Mouse (Mus musculus) gastrocnemius, postnatal 14 days (tissue): ENCODE measurements around the gene Rnase11. TPM values are rescaled to one million over a fixed set of nuclear protein-coding genes. Genes with fewer than 3 reads are reported as not detected.

Experiments
- DNase-seq: peaks from one replicate; pipeline ENCODE4 v3.0.0; 2021; ENCODE audit warnings: mixed read lengths
- intact Hi-C: fragments of 180-260 bp; cut with DNase I; formaldehyde crosslinking; loops from one replicate; pipeline ENCODE4 v1.15.1; 2025; ENCODE audit warnings: low total_unique reads
- total RNA-seq, 2 experiments: library from RNA; stranded (reverse); gene quantifications; 2 replicates each; pipeline ENCODE4 v1.2.3; 2021

Rnase11 gene
- total RNA-seq, 2 experiments from 2014 or later: not detected

DNA sequence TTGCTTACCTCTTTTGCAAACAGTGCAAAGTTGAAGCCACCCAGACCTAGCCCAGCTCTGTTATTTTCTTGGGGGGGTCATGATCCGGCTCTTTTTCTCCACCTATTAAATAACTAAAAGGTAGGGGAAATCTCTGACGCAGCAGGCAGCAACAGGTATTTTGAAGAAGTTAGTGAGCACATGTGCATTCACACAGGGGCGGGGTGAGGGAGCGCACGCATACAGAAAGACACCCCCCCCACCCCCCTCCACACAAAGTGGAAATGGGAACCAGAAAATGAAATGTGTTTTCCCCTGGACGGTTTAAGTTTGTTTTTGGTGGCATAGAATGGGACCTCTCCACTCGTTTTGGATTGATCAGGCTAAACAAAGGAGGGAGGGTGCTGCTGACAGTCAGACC lies 33.8 kb upstream of the Rnase11 start:
- intact Hi-C loops: no loop called here
- DNase-seq: no peak

DNA sequence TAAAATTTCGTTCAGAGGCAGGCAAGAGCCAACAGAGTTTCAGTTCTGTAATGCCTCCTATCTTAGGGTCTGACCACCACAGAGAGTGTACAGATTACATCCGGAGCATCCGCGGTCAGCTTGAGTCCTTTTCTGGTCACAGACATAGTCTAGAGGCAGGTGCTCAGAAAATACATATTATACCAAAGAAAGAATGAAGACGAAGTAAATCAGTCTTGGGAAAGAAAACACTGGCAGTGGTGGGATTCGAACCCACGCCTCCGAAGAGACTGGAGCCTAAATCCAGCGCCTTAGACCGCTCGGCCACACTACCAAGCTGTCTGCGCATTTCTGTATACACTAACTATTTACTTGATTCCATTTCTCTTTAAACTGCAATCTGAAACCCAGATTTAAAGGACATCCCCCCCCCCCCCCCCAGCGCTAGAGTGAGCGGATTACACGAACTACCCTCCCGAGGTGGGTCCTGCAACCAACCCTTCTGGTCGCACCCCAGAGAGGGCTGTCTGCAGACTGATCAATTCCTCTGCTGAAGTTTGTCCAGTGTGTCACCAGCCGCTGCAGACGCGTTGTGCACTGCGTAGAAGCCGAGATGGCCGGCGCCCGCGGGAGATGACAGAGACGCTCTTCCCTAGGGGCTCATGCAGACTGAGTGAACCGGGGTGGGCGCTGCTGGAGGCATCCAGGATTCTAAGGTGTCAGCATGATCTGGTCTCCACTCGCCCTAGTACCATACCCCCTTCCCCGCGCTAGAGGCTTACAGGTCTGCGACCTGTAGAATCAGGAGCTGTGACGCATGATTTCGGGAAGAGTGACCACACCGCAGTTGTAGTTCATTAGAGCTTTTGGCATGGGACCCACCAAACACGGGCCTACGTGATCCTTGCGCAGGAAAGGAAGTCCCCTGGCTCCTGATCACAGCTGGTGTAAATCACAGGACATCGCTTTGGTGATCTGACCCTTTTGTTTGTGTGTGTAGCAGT lies 32.9 kb upstream of the Rnase11 start:
- DNase-seq: peak; percentile 33
- intact Hi-C loops: no loop called here

DNA sequence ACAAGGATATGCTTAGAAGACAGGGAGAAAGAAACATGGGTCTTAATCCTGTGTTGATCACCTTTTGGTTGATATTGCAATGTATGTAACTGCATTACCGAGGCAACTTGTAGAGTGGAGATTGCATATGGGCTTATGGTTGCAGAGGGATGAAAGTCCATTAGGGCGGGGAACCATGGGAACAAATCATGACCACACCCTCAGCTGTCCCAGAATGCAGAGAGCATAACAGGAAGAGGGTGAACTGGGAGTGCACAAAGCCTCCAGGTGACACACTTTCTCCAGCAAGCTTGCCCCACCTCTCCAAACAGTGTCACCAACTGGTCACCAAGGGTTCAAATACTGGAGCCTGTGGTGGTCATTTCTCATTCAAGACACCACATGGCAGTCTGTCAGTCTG lies 31.1 kb upstream of the Rnase11 start:
- intact Hi-C loops: no loop called here
- no peak for DNase-seq

DNA sequence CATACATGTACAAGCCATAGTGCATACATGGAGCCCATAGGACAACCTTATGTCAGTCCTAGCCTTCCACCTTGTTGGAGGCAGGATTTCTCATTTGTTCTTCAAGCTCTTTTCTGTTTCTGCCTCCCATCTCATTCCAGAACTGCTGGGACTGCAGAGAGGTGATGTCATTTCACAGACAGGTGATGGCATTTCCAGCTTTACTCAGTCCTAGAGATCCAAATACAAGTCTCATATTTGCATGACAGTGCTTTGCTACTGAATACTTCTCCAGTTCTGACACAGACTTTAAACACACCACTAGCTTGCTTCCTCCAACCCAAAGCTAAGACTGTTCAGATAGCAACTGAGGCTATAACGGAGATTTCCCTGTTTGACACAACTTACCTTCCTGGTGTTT lies 29.2 kb upstream of the Rnase11 start:
- DNase-seq: no peak

GRCm38 (mm10) chr14:51074335-51074734 lies 24.4 kb upstream of the Rnase11 start, which contains the start of gene Olfr750:
Gene Olfr750, minus strand, starts transcription at chr14:51074435.
- DNase-seq: no peak
- intact Hi-C loops: no loop called here

More for the DNA sequence above, 29.2 kb upstream of the Rnase11 start:
- intact Hi-C loops: no loop called here

DNA sequence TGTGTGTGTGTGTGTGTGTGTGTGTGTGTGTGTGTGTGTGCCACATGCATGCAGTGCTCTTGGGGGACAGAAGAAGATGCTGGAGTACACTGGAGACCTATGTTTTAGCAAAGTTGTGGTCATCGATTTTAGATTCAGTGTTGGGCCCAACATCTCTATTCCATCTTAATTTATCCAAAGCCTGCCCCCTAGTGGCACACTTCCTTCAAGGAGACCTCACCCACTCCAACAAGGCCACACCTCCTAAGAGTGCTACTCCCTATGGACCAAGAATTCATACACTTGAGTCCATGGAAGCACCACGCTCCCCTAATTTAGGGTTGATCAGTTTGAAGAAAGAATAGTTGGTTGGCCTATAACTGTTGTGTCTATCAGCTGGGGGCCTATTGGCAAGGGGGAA lies 19.7 kb upstream of the Rnase11 start:
- intact Hi-C loops: loop anchor here (10.0 kb wide), 1 partner anchor 265 kb away; the partner anchor contains the start of genes Ccnb1ip1 and Parp2
- no peak for DNase-seq

DNA sequence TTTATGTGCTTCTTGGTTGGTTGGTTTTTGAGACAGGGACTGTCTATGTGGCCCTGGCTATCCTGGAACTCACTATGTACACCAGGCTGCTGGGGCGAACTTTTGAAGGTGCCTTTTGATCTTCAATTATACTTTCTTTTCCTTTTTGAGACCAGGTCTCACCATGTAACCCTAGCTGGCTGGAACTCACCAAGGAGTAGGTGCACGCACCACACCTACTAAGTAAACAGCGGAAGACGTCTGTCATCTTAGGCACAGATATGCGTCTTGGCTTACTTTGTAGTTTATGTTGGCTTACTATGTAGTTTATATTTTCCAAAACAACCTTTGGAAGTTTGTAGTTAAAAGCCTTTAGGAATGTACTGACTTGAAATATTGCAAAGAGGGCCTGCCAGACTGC lies 19.0 kb upstream of the Rnase11 start:
- no peak for DNase-seq
- intact Hi-C loops: loop anchor here (10.0 kb wide), 1 partner anchor 264 kb away; the partner anchor contains the start of genes Ccnb1ip1 and Parp2

DNA sequence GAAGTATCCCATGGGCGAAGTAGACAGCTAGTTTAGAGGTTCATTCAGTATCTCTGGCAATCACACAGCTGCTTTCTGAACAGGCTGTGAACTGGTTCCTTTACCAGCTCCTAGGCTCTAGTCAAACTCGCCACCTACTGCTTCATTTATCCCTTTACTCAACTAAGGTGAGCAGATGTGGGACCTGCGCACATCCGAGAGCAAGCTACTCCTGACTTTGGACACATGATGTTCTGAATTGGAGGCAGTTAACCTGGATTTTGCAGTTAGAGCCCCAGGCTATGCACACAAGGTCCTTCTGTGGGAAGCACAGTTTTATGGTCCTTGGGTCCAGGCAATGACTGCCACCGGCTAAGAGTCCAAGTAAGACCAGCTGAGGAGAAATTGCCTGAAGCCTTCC lies 10.8 kb upstream of the Rnase11 start:
- intact Hi-C loops: loop anchor here (5.0 to 10.0 kb wide), 2 partner anchors 33 to 256 kb away; partner anchors contain the start of genes Ccnb1ip1 and Parp2

GRCm38 (mm10) chr14:51057401-51057831 lies 7.5 kb upstream of the Rnase11 start, which contains the start of gene Rnase12:
Gene Rnase12, minus strand, starts transcription at chr14:51057661.
- DNase-seq: no peak
- intact Hi-C loops: no loop called here

More for the DNA sequence above, 10.8 kb upstream of the Rnase11 start:
- DNase-seq: no peak

DNA sequence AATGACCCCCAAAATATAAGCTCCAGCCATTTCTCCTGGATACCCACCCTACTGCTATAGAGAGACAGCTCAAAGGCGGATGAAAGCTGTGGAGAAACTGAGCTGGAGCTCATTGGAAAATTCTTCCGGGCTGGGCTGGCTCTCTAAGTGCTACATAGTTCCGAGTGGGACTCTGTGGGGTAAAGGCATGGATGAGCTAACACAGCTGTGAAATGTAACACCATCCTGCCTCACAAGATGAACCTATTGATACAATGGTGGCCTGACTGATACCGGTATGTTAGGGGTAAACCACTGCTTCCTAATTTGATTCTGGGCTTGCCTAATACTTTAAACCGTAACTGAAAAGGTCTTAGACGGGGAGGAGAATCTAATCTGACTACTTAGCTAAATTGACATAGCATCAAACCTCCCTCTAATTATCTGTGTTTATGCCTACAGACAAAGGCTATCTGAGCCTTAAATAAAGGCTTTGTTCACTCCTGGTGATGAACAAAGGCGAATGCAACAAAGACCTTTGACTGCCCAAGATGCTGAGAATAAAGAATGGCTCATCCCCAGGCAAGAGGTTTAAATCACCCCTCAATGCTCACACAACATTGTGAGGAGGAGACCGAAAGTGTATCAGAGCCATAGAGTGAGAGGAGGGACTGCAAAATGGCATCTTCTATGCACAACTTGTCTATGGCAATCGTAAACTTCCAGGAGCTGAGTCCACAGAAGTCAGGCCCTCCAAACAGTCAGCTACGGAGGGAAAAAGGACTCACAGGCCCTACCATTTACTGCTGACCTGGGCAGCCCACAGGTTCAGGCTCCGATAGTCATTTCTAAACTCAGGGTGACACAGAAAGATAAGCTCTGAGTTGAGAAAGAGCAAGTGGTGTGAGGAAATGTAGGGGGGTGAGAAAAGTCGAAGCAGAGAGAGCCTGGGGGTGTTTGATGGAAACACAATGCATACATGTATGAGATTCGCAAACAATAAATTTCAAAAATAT lies 4.6 kb upstream of the Rnase11 start:
- intact Hi-C loops: no loop called here
- no peak for DNase-seq

DNA sequence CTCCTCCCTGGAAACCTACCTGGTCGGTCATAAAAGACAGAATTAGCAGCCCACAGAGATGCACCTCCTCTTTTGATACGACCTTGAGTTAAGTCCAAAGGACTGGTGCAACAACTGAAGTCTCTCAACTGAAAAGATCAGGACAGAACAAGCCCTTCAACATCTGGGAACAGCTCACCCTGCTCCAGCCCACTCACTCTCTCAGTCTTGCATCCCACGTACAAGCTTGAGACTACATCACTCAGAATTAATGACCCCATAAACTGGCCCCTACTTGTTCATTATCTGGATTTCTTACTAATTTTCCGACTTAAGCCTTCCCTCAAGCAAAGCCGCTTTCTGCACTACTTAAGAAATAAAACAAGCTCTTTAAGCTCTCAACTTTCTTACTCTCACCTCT lies 3.2 kb upstream of the Rnase11 start:
- DNase-seq: no peak
- intact Hi-C loops: no loop called here

- intact Hi-C loops: no loop called here
- DNase-seq: no peak
Observed at GRCm38 (mm10) chr14:51051941-51052340, 2.0 kb upstream of the Rnase11 start.

DNA sequence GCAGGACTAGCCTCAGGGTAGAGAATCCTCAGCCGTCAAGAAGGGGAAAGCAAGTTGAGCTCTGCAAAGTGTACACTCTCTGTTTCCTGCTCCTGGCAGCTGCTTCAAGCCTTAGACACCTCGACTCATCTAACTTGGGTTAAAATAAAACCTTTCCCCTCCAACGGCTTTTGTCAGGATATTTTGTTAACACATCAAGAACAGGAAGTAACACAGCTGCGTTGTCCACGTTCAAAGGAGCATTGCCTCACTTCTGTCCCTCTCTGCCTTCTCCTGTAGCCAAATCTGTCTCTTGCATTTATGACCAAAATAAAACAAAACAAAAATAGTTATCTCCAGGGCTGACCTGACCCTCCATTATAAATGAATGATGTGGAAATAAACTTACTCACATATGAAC lies 2.1 kb downstream of the Rnase11 start:
- intact Hi-C loops: no loop called here
- no peak for DNase-seq

- intact Hi-C loops: no loop called here
- no peak for DNase-seq
Observed at GRCm38 (mm10) chr14:51041769-51042168, 8.2 kb downstream of the Rnase11 start, which contains the start of gene Rnase9. Gene Rnase9, minus strand, starts transcription at chr14:51041869.

GRCm38 (mm10) chr14:51036214-51036613 lies 13.7 kb downstream of the Rnase11 start:
- intact Hi-C loops: no loop called here
- DNase-seq: no peak

DNA sequence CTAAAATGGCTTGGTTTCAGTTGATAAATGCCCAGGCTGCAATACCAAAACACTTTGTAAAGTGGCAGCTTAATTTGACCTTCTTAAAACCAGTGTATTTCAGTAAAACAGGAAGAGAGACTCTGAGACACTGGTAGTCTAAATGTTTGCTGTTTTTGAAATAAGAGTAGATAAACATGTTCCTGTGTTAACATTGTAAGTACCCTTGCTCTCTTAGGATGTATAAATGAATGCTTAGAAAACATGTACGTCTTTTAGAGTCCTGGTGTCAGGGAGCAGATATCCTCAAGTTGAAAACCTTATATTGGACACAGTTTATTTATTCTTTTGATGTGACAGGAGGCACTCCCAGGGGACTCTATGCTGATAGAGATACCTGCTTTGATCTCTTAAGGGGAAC lies 14.8 kb downstream of the Rnase11 start:
- DNase-seq: no peak
- intact Hi-C loops: no loop called here

DNA sequence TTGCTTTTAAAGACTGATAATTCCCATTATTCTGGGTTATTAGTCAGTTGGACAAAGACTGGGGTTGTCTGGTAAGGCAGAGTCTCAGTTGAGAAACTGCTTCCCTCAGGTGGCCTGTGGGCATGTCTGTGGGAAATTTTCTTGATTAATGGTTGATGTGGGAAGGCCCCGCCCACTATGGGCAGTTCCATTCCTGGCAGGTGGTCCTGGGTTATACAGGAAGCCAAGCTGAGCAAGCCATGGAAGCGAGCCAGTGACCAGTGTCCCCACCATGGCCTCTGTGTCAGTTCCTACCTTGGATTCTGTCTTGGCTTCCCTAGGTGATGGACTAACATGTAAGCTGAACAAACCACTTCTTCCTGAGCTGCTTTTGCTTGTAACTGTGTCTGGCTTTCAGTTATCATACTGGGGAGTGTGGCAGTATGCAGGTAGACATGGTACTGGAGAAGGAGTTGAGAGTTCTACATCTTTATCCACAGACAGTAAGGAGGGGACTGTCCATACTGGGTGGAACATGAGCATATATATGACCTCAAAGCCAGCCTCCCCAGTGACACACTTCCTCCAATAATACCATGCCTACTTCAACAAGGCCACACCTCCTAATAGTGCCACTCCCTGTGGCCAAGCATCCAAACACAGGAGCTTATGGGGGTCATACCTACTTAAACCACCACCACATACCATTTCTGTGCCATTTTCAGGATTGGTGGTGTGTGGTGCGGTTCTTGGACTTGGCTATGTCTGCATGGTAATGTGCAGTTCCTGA lies 22.4 kb downstream of the Rnase11 start:
- intact Hi-C loops: loop anchor here (5.0 kb wide), 2 partner anchors 35 to 70 kb away; no protein-coding TSS in a partner anchor
- no peak for DNase-seq

DNA sequence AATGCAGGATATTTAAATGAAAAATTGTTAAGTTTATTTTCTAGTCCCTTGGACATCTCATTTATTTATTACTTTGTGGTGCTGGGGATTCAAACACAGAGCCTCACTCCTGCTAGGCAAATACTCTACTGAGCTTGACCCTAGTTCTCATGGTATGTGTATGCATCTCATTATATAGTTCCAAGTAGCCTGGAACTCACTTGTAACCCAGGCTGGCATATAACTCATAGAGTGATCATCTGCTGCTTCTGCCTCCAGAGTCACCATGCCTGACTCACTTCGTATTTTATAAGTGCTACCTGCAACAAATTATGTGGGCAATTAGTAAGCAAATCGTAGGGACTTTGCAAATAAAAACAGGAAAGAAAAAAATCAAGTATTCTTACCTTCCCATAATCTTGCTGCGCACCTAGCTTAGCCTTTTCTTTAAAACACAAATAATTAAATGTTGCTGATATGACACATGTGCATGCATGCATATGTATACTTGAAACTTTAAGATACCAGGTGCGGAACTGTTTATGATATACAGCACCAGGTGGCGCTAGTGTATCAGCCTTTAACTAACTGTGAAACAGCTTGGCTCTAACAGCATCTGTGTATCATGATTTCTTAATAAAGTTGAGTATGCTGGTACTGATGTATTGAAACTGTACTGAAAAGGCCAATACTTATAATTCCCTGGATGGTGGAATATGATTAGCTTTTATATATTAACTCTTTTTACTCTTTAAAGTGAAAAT lies 23.4 kb downstream of the Rnase11 start:
- peak; percentile 49 for DNase-seq
- intact Hi-C loops: loop anchor here (5.0 kb wide), 2 partner anchors 36 to 71 kb away; no protein-coding TSS in a partner anchor
